In genomic region chr3:123034752-123035151, GRCm38 (mm10) we compare ENCODE assay signal across 17 mouse cellular contexts. TPM values are rescaled to one million over a fixed set of nuclear protein-coding genes. Genes with fewer than 3 reads are reported as not detected.
DNase-seq lines count a peak whose midpoint lies in the region; ATAC-seq and TF ChIP-seq lines count a peak whose summit lies in the region.
"Had no signal": no experiment of that assay in that cellular context is flagged by ENCODE, and none has a peak within 500 bp of the region (broad histone marks: within the 10 kb centered on the region; RNA-seq: fewer than 3 reads in every experiment).

Gene Myoz2 (minus strand): TSS chr3:123035015.

- no peak within 1 kb of the TSS for H3K9ac ChIP-seq in intestine, postnatal 0 days (ENCODE audit: low read depth, low read length)
- no peak within 1 kb of the TSS for H3K9ac ChIP-seq in intestine, embryonic 15.5 days
- no peak within 1 kb of the TSS for H3K9ac ChIP-seq in forebrain, embryonic 12.5 days
- H3K9ac ChIP-seq: hindbrain, embryonic 15.5 days; liver, embryonic 12.5 days had no signal

- no peak for TF ChIP-seq CTCF in intestine, postnatal 0 days (IDR thresholded peaks at IDR 0.05; ENCODE audit: low read depth)
- no peak for TF ChIP-seq CTCF in gastrocnemius, adult 2 months (IDR thresholded peaks at IDR 0.05)

- H3K4me1 ChIP-seq in intestine, postnatal 0 days (replicated peaks; ENCODE audit: control insufficient read depth, insufficient read depth, low read length) = no peaks in the 10 kb centered on the region
- H3K4me1 ChIP-seq in intestine, embryonic 15.5 days (replicated peaks) = no peaks in the 10 kb centered on the region
- peaks cover 14% of the 10 kb centered on the region; the same call in 1 of the 2 replicates for H3K4me1 ChIP-seq in heart, embryonic 10.5 days
- no peaks in the 10 kb centered on the region for H3K4me1 ChIP-seq in forebrain, embryonic 12.5 days
- H3K4me1 ChIP-seq: hindbrain, embryonic 15.5 days; liver, embryonic 12.5 days had no signal

- H3K4me3 ChIP-seq in intestine, postnatal 0 days (ENCODE audit: low read depth, low read length) = no peak within 1 kb of the TSS
- no peak within 1 kb of the TSS for H3K4me3 ChIP-seq in intestine, embryonic 15.5 days (replicated peaks)
- H3K4me3 ChIP-seq in gastrocnemius, adult 2 months = peak within 1 kb of the TSS; percentile 40
- H3K4me3 ChIP-seq in heart, embryonic 10.5 days = peak within 1 kb of the TSS; percentile 39
- no peak within 1 kb of the TSS for H3K4me3 ChIP-seq in forebrain, embryonic 12.5 days (replicated peaks)
- H3K4me3 ChIP-seq: hindbrain, embryonic 15.5 days; liver, embryonic 12.5 days had no signal

- WGBS in intestine, postnatal 0 days = 91% methylated on average over 7 of the region's 7 CpGs
- WGBS in intestine, embryonic 15.5 days = 87% methylated on average over 7 of the region's 7 CpGs
- WGBS in heart, embryonic 10.5 days = 51% methylated on average over 7 of the region's 7 CpGs
- 94% methylated on average over 7 of the region's 7 CpGs for WGBS in forebrain, embryonic 12.5 days

- no peak for DNase-seq in gastrocnemius, adult 2 months
- DNase-seq in heart, embryonic 10.5 days (ENCODE audit: low spot score) = no peak
- peak; percentile 66 for DNase-seq in heart, postnatal 4 days
- DNase-seq in liver = no peak
- no peak for DNase-seq in lung, postnatal 10 days
- DNase-seq: thymus, postnatal 14 days had no signal

- no peak for ATAC-seq in intestine, postnatal 0 days
- no peak for ATAC-seq in intestine, embryonic 15.5 days
- ATAC-seq in forebrain, embryonic 12.5 days (ENCODE audit: low FRiP score) = no peak
- ATAC-seq: liver, embryonic 12.5 days; midbrain, embryonic 16.5 days had no signal

- H3K9me3 ChIP-seq in intestine, postnatal 0 days (ENCODE audit: control insufficient read depth) = no peaks in the 10 kb centered on the region
- H3K9me3 ChIP-seq in intestine, embryonic 15.5 days = no peaks in the 10 kb centered on the region
- H3K9me3 ChIP-seq in heart, embryonic 10.5 days = no peaks in the 10 kb centered on the region
- no peaks in the 10 kb centered on the region for H3K9me3 ChIP-seq in forebrain, embryonic 12.5 days
- H3K9me3 ChIP-seq: hindbrain, embryonic 15.5 days; liver, embryonic 12.5 days had no signal

- intact Hi-C loops in gastrocnemius, adult 2 months (cut with DNase I) = loop anchor here (5.0 kb wide), 2 partner anchors 38 to 53 kb away; no protein-coding TSS in a partner anchor

- H3K27ac ChIP-seq in intestine, postnatal 0 days (ENCODE audit: low read depth, low read length) = 0 out of 2 replicates have a peak within 1 kb of the TSS, but pooled peaks have one; percentile 5
- no peak within 1 kb of the TSS for H3K27ac ChIP-seq in intestine, embryonic 15.5 days
- peak within 1 kb of the TSS; percentile 66 for H3K27ac ChIP-seq in gastrocnemius, adult 2 months
- peak within 1 kb of the TSS; percentile 81 for H3K27ac ChIP-seq in heart, embryonic 10.5 days
- no peak within 1 kb of the TSS for H3K27ac ChIP-seq in forebrain, embryonic 12.5 days
- H3K27ac ChIP-seq: hindbrain, embryonic 15.5 days; kidney, postnatal 0 days; liver, embryonic 12.5 days; macrophage had no signal

- H3K36me3 ChIP-seq in intestine, postnatal 0 days (ENCODE audit: control insufficient read depth, insufficient read depth) = no peaks in the 10 kb centered on the region
- no peaks in the 10 kb centered on the region for H3K36me3 ChIP-seq in intestine, embryonic 15.5 days
- no peaks in the 10 kb centered on the region for H3K36me3 ChIP-seq in heart, embryonic 10.5 days
- no peaks in the 10 kb centered on the region for H3K36me3 ChIP-seq in forebrain, embryonic 12.5 days (replicated peaks)
- H3K36me3 ChIP-seq: hindbrain, embryonic 15.5 days; liver, embryonic 12.5 days had no signal

- no peaks in the 10 kb centered on the region for H3K27me3 ChIP-seq in intestine, postnatal 0 days (replicated peaks; ENCODE audit: control insufficient read depth, insufficient read depth, low read length)
- no peaks in the 10 kb centered on the region for H3K27me3 ChIP-seq in intestine, embryonic 15.5 days (replicated peaks)
- H3K27me3 ChIP-seq in heart, embryonic 10.5 days (ENCODE audit: insufficient read depth, poor library complexity, severe bottlenecking) = no peaks in the 10 kb centered on the region
- no peaks in the 10 kb centered on the region for H3K27me3 ChIP-seq in forebrain, embryonic 12.5 days
- H3K27me3 ChIP-seq: hindbrain, embryonic 15.5 days; liver, embryonic 12.5 days had no signal

- H3K4me2 ChIP-seq in intestine, postnatal 0 days (replicated peaks; ENCODE audit: low read depth) = no peak within 1 kb of the TSS
- H3K4me2 ChIP-seq in intestine, embryonic 15.5 days (replicated peaks) = no peak within 1 kb of the TSS
- H3K4me2 ChIP-seq in forebrain, embryonic 12.5 days = no peak within 1 kb of the TSS
- H3K4me2 ChIP-seq: hindbrain, embryonic 15.5 days; liver, embryonic 12.5 days had no signal

RNA-seq across cellular contexts. Expression of gene Myoz2, which starts in this region (rescaled TPM):
- polyA plus RNA-seq in intestine, postnatal 0 days (2015; fragmentation: Nextera tagmentation; extraction: Ambion mirVana) = 0.09 TPM in 1 of 2 replicates, not detected in the other
- 0.59 TPM in 1 of 2 replicates, not detected in the other for polyA plus RNA-seq in intestine, embryonic 15.5 days (2015; fragmentation: Nextera tagmentation; extraction: Ambion mirVana)
- total RNA-seq in gastrocnemius, adult 2 months (2021) = 100 to 1,000 TPM; 281 to 748 TPM
- 24.0 and 70.2 TPM in 2 replicates for polyA plus RNA-seq in heart, embryonic 10.5 days (2016; fragmentation: Nextera tagmentation; extraction: Ambion mirVana)
- 100 to 1,000 TPM; 792 to 841 TPM for total RNA-seq in heart, postnatal 4 days (2021)
- not detected in 2 replicates for polyA plus RNA-seq in forebrain, embryonic 12.5 days (2016; fragmentation: Nextera tagmentation; extraction: Ambion mirVana)
- total RNA-seq: common myeloid progenitor, adult 5-6 weeks; ES-E14; layer of hippocampus, postnatal 10 days had no signal
- polyA plus RNA-seq: kidney, postnatal 0 days; macrophage; midbrain, embryonic 16.5 days had no signal

Comparison
In these comparisons a context has a peak if more than half of its experiments do, and no peak if none do; other contexts are left out.
1. RNA of gene Myoz2 (polyA plus RNA-seq): 24.0 to 70.2 TPM in heart, embryonic 10.5 days; 0.59 TPM in intestine, embryonic 15.5 days, 0.09 TPM in intestine, postnatal 0 days and not detected in forebrain, embryonic 12.5 days; every median in the first group is over 10 times any median in the second.
2. H3K27ac ChIP-seq: peak in intestine, postnatal 0 days (single experiment), gastrocnemius, adult 2 months (single experiment) and heart, embryonic 10.5 days (single experiment); none in intestine, embryonic 15.5 days (single experiment) and forebrain, embryonic 12.5 days (single experiment).
3. H3K4me3 ChIP-seq: peak in gastrocnemius, adult 2 months (single experiment) and heart, embryonic 10.5 days (single experiment); none in intestine, postnatal 0 days (single experiment), intestine, embryonic 15.5 days (single experiment) and forebrain, embryonic 12.5 days (single experiment).